Mouse (Mus musculus) midbrain, embryonic 11.5 days (tissue): ENCODE data around the gene Prx. TPM values are rescaled to one million over a fixed set of nuclear protein-coding genes. Genes with fewer than 3 reads are reported as not detected.

Experiments used
- ATAC-seq: fragments of 200-750 bp; cut with Nextera tagmentation; 2 replicates; pipeline ENCODE4 v1.8.0; 2017; ENCODE audit warnings: moderate TSS enrichment, moderate library complexity; ENCODE audit not compliant: low FRiP score
- DNase-seq: peaks from one replicate; pipeline ENCODE4 v3.0.0; 2015; ENCODE audit warnings: low spot score; ENCODE audit errors: missing footprints
- H3K27ac ChIP-seq: fragments of 300-500 bp; sonication (generic); 2 replicates; pipeline ENCODE4 v1.5.1; 2014; ENCODE audit warnings: low read depth, low read length
- H3K27me3 ChIP-seq: fragments of 300-500 bp; sonication (generic); 2 replicates; pipeline ENCODE4 v1.6.1; 2014; ENCODE audit warnings: mild to moderate bottlenecking, low read length, moderate library complexity, mixed read lengths; ENCODE audit not compliant: control insufficient read depth, insufficient read depth
- H3K36me3 ChIP-seq: fragments of 300-500 bp; sonication (generic); 2 replicates; pipeline ENCODE4 v1.6.1; 2014; ENCODE audit warnings: mild to moderate bottlenecking, low read length, moderate library complexity, mixed read lengths; ENCODE audit not compliant: control insufficient read depth, insufficient read depth
- H3K4me1 ChIP-seq: fragments of 300-500 bp; sonication (generic); 2 replicates; pipeline ENCODE4 v1.6.1; 2014; ENCODE audit warnings: low read length; ENCODE audit not compliant: control insufficient read depth, insufficient read depth
- H3K4me2 ChIP-seq: fragments of 300-500 bp; sonication (generic); 2 replicates; pipeline ENCODE4 v1.6.1; 2014; ENCODE audit warnings: mild to moderate bottlenecking, moderate library complexity
- H3K4me3 ChIP-seq: fragments of 300-500 bp; sonication (generic); 2 replicates; pipeline ENCODE4 v1.5.1; 2014; ENCODE audit warnings: low read depth, low read length
- H3K9ac ChIP-seq: fragments of 300-500 bp; sonication (generic); 2 replicates; pipeline ENCODE4 v1.6.1; 2014; ENCODE audit warnings: low read length
- H3K9me3 ChIP-seq: fragments of 300-500 bp; sonication (generic); 2 replicates; pipeline ENCODE4 v1.6.1; 2016; ENCODE audit warnings: low read length; ENCODE audit not compliant: control insufficient read depth
- WGBS: fragments of 180-500 bp; shearing (Covaris S2); extraction: QIAGEN DNeasy Blood & Tissue Kit; methylation state at CpG from one replicate; pipeline ENCODE4 v1.1.7; 2014; 5-methylcytosine and 5-hydroxymethylcytosine counted together
- polyA plus RNA-seq: library from polyadenylated mRNA; unstranded; fragments of >200 nt; fragmentation: Nextera tagmentation; extraction: Ambion mirVana; gene quantifications from 2 replicates; pipeline ENCODE4 v1.2.1, GENCODE M21; 2014

Gene Prx
- polyA plus RNA-seq, 1 experiment from 2014 or later: 0.85 TPM

DNA sequence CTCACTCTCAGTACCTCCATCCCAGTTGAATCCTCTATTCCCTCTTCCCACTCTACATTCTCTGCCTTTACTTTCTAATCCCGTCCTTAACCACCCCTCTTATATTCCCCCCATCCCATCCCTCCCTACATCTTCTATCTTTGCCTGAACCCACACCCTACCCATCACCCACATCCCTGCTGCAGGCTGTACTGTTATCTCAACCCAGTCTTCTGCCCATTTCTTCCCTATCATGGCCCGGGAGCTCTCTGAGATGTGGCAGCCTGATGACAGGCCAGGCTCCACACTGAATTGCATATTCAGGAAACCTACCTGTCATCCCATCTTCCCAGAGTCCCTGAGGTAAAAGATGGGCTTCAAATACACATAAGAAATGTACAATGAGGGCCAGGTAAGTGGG, 39.7 kb downstream of the Prx start:
- Histone ChIP-seq H3K27ac (no peak overlapping the region), H3K9me3 (no peaks in the 10 kb centered on the region), H3K4me2 (no peak overlapping the region), H3K27me3 (no peaks in the 10 kb centered on the region), H3K9ac (no peak overlapping the region), H3K4me1 (no peaks in the 10 kb centered on the region), H3K4me3 (no peak overlapping the region), H3K36me3 (no peaks in the 10 kb centered on the region)
- no peak for ATAC-seq
- 95% methylated on average over 2 of the region's 2 CpGs for WGBS
- DNase-seq: no peak

DNA sequence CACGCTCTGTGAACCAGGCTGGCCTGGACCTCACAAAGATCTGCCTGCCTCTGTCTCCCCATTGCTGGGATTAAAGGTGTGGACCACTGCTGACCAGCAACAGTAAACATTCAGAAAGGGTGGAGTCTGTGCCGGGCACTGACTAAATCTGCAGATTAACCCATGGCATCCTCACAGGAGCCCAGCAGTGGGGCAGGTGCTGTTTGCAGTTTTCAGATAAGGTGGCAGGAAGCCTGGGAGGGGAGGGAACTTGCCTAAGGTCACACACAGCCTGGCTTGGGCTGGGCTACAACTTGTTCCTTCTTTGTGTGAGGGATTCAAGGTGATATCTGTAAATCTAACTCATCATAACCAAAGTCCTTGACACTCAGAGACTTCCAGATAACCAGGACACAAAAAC, 41.4 kb downstream of the Prx start:
- Histone ChIP-seq H3K4me1 (no peaks in the 10 kb centered on the region), H3K4me3 (no peak overlapping the region), H3K27ac (no peak overlapping the region), H3K27me3 (no peaks in the 10 kb centered on the region), H3K4me2 (no peak overlapping the region), H3K36me3 (no peaks in the 10 kb centered on the region), H3K9ac (no peak overlapping the region), H3K9me3 (no peaks in the 10 kb centered on the region)
- ATAC-seq: no peak
- no peak for DNase-seq
- 74% methylated on average over 2 of the region's 2 CpGs for WGBS

DNA sequence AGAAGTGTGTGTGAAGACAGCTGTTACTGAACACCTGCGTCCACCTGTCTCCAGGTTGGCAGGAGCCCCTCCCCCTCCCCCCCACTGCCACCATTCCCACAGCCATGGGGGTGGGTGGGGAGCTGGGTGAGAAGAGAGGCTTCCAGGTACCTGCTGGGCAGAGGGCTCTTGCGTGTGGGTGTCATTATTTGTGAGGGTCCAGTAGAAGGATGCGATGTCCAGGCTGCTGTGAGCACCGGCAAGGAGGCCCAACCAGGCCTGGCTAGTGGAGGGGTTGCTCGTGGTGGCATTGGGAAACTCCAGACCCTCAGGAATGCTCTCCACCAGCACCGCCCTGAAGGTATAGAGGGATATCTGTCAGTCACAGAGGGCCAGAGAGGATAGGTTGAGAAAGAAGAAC, 41.8 kb downstream of the Prx start:
- WGBS: 87% methylated on average over 6 of the region's 6 CpGs
- no peak for DNase-seq
- H3K4me2 ChIP-seq: no peak overlapping the region
- H3K4me1 ChIP-seq: no peaks in the 10 kb centered on the region
- H3K9ac ChIP-seq: no peak overlapping the region
- no peaks in the 10 kb centered on the region for H3K9me3 ChIP-seq
- no peaks in the 10 kb centered on the region for H3K27me3 ChIP-seq
- H3K36me3 ChIP-seq: no peaks in the 10 kb centered on the region
- H3K4me3 ChIP-seq: no peak overlapping the region
- no peak for ATAC-seq
- H3K27ac ChIP-seq: no peak overlapping the region

DNA sequence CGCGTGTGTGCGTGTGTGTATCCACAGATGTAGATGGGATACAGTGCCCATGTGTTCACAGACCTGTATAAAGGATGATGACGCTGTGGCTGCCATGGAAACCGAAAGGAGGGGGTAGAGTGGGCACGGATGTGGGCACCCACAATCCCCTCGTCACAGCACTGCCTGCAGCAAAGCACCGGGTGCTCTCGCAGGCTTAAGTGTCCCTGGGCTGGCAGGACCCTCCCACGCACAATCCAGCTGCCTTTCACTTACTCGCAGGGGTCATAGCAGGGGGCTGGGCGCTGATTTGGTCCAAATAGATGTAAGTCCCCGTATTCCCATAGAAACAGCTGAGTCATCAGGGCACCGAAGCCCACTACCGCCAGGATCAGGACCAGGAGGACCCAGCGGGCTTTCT, 42.3 kb downstream of the Prx start:
- ATAC-seq: no peak
- no peaks in the 10 kb centered on the region for H3K36me3 ChIP-seq
- no peak overlapping the region for H3K4me2 ChIP-seq
- no peaks in the 10 kb centered on the region for H3K9me3 ChIP-seq
- no peak for DNase-seq
- no peaks in the 10 kb centered on the region for H3K27me3 ChIP-seq
- WGBS: 83% methylated on average over 16 of the region's 16 CpGs
- no peak overlapping the region for H3K27ac ChIP-seq
- H3K4me3 ChIP-seq: no peak overlapping the region
- H3K9ac ChIP-seq: no peak overlapping the region
- no peaks in the 10 kb centered on the region for H3K4me1 ChIP-seq

DNA sequence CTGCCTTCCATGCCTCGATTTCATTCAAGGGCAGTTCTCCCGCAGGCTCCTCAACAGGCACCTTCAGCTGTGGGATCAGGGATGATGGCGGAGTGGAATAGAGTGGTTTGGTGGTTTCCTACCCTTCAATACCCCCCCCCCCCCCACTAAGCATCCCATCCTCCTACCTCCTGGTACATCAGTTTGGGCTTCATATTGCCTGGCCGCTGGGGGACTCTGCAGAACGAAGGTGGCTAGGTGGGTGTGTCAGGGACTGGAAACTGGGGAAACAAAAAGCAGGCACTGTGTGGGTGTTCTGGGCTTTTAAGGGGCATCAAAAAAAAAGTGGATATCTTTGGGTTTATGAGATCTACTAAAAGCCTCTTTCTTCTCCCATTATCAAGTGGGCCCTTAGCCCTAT, 42.8 kb downstream of the Prx start:
- Histone ChIP-seq H3K4me1 (no peaks in the 10 kb centered on the region), H3K9ac (peak overlapping the region; percentile 35; the same call in 1 of the 2 replicates), H3K4me2 (peak overlapping the region; percentile 48), H3K27me3 (no peaks in the 10 kb centered on the region), H3K9me3 (no peaks in the 10 kb centered on the region), H3K4me3 (peak overlapping the region; percentile 27; the same call in 1 of the 2 replicates), H3K27ac (no peak overlapping the region), H3K36me3 (no peaks in the 10 kb centered on the region)
- DNase-seq: no peak
- 63% methylated on average over 5 of the region's 5 CpGs for WGBS
- ATAC-seq: no peak

DNA sequence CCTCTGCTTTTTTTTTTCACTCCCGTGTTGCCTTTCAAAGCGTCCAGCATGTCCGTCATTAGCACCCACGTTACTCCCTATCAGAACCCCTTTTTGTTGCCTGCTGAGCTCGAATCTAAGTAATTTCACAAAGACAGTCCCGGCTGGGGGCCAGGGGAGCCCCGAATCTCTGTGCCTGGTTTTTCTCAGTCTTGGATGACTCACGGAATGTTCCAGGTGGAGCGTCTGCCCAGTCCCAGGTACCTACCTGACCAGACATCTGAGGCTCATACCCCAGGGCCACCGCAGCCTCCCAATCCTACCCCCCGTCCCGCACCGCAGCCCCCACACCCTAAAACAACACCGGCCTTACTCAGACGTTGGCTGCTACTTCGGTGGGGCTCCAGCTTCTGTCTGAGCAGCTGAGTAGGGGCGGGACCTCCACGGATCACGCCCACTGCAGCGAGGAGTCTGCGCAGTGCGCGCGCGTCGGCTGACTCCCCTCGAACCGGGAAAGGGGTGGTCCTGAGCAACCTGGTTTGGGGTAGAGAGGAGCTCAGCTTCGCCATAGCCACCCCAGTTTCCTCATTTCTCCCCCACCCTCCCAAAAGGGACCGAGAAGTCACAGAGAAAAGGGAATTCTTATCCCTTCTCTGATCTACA, 43.4 kb downstream of the Prx start:
- peak; percentile 96 for ATAC-seq
- Histone ChIP-seq H3K9ac (peak overlapping the region; percentile 35; the same call in 1 of the 2 replicates), H3K4me2 (peak overlapping the region; percentile 48), H3K9me3 (no peaks in the 10 kb centered on the region), H3K27me3 (no peaks in the 10 kb centered on the region), H3K4me3 (peak overlapping the region; percentile 27), H3K36me3 (no peaks in the 10 kb centered on the region), H3K4me1 (no peaks in the 10 kb centered on the region), H3K27ac (no peak overlapping the region)
- 3% methylated on average over 30 of the region's 30 CpGs for WGBS
- DNase-seq: peak; percentile 97

DNA sequence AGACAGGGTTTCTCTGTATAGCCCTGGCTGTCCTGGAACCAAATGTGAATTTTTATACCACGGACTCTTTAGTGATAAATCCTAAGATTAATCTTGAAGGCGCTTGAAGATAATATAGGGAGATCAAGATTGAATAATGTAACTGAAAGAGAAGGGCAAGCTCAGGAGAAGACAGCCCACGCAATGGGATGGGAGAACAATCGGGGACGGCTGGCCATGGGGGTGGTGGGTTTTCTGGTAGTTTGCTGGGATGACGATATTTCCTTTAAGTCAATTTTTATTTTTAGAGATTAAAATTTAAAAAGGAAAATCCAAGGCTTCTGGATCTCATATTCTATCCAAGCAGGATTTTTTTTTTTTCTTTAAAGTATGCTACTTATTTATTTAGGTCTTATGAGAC, 43.9 kb downstream of the Prx start:
- DNase-seq (no peak), ATAC-seq (peak; percentile 19)
- no peaks in the 10 kb centered on the region for H3K36me3 ChIP-seq
- H3K9ac ChIP-seq: peak overlapping the region; percentile 35; the same call in 1 of the 2 replicates
- no peak overlapping the region for H3K27ac ChIP-seq
- peak overlapping the region; percentile 48 for H3K4me2 ChIP-seq
- 54% methylated on average over 6 of the region's 6 CpGs for WGBS
- H3K4me1 ChIP-seq: no peaks in the 10 kb centered on the region
- no peaks in the 10 kb centered on the region for H3K9me3 ChIP-seq
- H3K27me3 ChIP-seq: no peaks in the 10 kb centered on the region
- H3K4me3 ChIP-seq: no peak overlapping the region; the same call in 1 of the 2 replicates

DNA sequence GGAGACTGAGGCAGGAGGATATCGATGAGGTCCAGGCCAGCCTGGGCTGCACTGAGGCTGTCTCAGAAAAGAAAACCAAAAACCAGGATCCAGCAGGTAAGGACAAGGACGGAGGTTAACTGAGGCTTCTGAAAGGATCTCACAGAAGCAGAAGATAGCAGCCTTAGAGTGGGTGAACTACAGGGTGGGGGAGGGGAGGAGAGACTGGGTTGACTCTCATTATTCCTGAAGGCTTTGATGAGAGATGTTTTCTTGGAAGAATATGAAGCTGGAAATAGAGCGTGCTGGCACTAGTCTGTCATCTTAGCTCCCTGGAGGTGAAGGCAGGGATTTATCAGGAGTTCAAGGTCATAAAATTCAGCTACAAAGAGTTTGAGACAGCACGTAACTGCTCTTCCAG, 44.7 kb downstream of the Prx start:
- Histone ChIP-seq H3K4me1 (no peaks in the 10 kb centered on the region), H3K27ac (no peak overlapping the region), H3K4me3 (no peak overlapping the region), H3K9ac (no peak overlapping the region), H3K9me3 (no peaks in the 10 kb centered on the region), H3K4me2 (no peak overlapping the region), H3K27me3 (no peaks in the 10 kb centered on the region), H3K36me3 (no peaks in the 10 kb centered on the region)
- DNase-seq (no peak), ATAC-seq (no peak)
- WGBS: 89% methylated on average over 4 of the region's 4 CpGs

DNA sequence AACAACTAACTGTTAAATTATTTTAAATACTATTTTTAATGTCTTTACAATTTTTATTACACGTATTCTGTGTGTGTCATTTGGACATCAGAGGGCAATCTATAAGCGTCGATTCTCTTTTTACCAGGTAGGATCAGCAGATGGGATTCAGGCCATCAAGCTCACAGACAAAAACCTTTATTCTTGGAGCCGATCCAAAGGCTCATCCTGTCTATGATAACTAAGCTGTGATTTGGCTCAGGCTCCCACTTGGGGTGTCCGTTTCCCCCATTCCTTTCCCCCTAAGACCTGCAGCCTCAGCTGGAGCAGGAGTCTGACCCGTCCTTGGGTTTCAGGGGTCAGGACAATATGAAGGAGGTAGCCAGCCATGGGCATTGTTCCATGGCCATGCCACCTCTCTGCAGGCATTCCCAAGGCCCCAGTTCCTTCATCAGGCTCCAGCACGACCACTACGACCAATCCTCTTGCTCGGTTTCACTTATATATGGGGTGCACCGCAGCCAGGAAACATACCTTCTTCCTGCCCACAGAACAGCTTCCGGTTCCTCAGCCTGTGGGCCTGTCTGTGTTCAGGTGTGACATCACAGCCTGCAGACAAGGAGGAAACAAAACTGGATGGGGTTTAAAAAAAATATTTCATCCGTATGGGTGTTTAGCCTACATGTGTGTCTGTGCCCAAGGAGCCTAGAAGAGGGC, 45.7 kb downstream of the Prx start:
- H3K27ac ChIP-seq: no peak overlapping the region
- WGBS: 87% methylated on average over 12 of the region's 12 CpGs
- no peak for DNase-seq
- no peaks in the 10 kb centered on the region for H3K36me3 ChIP-seq
- H3K4me3 ChIP-seq: no peak overlapping the region
- H3K9ac ChIP-seq: no peak overlapping the region
- H3K4me1 ChIP-seq: no peaks in the 10 kb centered on the region
- no peak overlapping the region for H3K4me2 ChIP-seq
- no peak for ATAC-seq
- no peaks in the 10 kb centered on the region for H3K9me3 ChIP-seq
- no peaks in the 10 kb centered on the region for H3K27me3 ChIP-seq
